Mouse (Mus musculus) mature B cell (primary cell): Measurements from ENCODE around the gene Lsm14a.

ENCODE experiments used
- in situ Hi-C: fragments of 300-500 bp; cut with MboI; formaldehyde crosslinking; loops from 2 replicates; pipeline ENCODE4 v1.14.3; 2019

Gene Lsm14a

GRCm38 (mm10) chr7:34312786-34313442, 80.2 kb downstream of the Lsm14a start:
- in situ Hi-C loops, result no loop called here

GRCm38 (mm10) chr7:34309186-34309764, 83.8 kb downstream of the Lsm14a start:
- in situ Hi-C loops, result no loop called here

GRCm38 (mm10) chr7:34308586-34308985, 84.5 kb downstream of the Lsm14a start:
- in situ Hi-C loops, result no loop called here

GRCm38 (mm10) chr7:34305454-34305853, 87.7 kb downstream of the Lsm14a start:
- in situ Hi-C loops, result no loop called here

- in situ Hi-C loops, result no loop called here
These were observed 90.5 kb downstream of the Lsm14a start for GRCm38 (mm10) chr7:34302651-34303050.

GRCm38 (mm10) chr7:34301952-34302351, 91.2 kb downstream of the Lsm14a start:
- in situ Hi-C loops, result no loop called here

GRCm38 (mm10) chr7:34298818-34299217, 94.3 kb downstream of the Lsm14a start:
- in situ Hi-C loops, result no loop called here

GRCm38 (mm10) chr7:34296124-34296523, 97.0 kb downstream of the Lsm14a start:
- in situ Hi-C loops, result no loop called here
